Mouse (Mus musculus): ENCODE results near the gene Cdc42bpb.
A peak's percentile ranks its signal among the peaks of the same experiment; 100 is the strongest.

DNA sequence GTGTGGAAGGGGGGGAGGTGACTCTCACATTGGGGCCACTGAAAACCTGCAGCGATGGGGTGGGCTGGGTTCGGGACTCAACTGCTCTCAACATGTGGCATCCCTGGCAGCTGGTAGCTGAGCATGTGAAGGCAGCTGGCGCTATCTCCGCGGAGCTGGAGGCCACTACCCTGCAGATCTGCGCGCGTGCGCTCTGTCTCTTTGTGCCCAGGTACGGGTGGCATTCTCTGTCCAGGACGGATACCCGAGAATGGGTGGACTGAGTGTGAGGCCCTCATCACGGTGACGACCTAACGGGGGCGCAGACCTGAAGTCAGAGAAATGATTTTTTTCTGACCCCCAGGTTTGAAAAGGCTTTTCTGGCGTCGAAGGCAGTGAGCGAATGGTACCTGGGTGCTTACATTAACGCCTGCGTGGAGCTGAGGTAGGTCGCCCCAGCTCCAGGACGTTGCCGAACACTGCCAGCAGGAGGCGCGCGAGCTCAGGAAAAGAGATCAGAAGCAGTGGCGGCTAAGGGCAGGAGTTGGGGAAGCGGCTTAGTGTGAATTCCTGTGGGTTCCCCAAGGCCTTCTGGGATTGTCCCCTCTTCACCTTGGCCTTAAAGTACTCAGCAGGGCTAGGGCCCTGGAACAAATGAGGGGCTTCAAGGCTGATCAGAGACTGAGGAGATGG is 48.4 kb upstream of the Cdc42bpb start:
- TF ChIP-seq CTCF (IDR thresholded peaks at IDR 0.05; ENCODE audit: borderline replicate concordance, extremely low read depth, insufficient read depth, insufficient read length) (peak; percentile 97), POLR2A (IDR thresholded peaks at IDR 0.05; ENCODE audit: borderline replicate concordance, extremely low read depth, insufficient read depth, insufficient read length, poor library complexity, severe bottlenecking) (no peak)

All from brain, embryonic 14.5 days (tissue).